10 mouse cellular contexts compared by ENCODE assay signal in the genomic region with DNA sequence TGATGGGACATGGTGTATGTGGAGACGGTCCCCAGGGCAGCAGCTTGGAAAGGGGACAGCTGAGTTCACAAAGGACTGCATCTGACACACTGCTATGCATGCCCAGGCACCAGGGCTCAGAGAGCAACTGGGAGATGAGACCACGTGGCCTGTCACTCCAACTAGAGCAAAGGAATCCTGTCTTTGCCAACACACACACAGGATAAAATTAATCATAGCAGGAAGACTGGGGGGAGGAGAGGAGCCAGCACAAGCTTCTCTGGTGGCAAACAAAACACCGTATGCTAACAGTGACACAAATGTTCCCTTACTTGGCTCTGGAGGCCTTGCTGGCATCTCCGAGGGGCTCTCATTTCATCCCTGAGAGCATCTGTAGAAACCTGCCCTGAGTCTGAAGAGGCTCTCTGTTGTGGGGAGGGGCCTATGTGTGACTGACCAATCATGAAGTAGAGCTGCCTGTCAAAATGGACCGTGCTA.
DNase-seq lines count a peak whose midpoint lies in the region; ATAC-seq lines count a peak whose summit lies in the region.
"Had no signal": no experiment of that assay in that cellular context is flagged by ENCODE, and none has a peak within 500 bp of the region (broad histone marks: within the 10 kb centered on the region; RNA-seq: fewer than 3 reads in every experiment).

No protein-coding gene starts in this region.

- no peak overlapping the region for H3K4me3 ChIP-seq in forebrain, embryonic 14.5 days (ENCODE audit: low read depth, low read length)
- H3K4me3 ChIP-seq in forebrain, embryonic 10.5 days, result no peak overlapping the region
- H3K4me3 ChIP-seq: limb, embryonic 12.5 days had no signal

- no peak overlapping the region for H3K27ac ChIP-seq in forebrain, embryonic 14.5 days (ENCODE audit: low read depth, low read length)
- no peak overlapping the region for H3K27ac ChIP-seq in forebrain, embryonic 10.5 days
- H3K27ac ChIP-seq: limb, embryonic 12.5 days had no signal

- 56% methylated on average over 5 of the region's 5 CpGs for WGBS in forebrain, embryonic 14.5 days
- WGBS in forebrain, embryonic 10.5 days, result 76% methylated on average over 5 of the region's 5 CpGs

- H3K9me3 ChIP-seq in forebrain, embryonic 14.5 days (replicated peaks; ENCODE audit: control insufficient read depth, low read length), result no peaks in the 10 kb centered on the region
- no peaks in the 10 kb centered on the region for H3K9me3 ChIP-seq in forebrain, embryonic 10.5 days
- H3K9me3 ChIP-seq: limb, embryonic 12.5 days had no signal

- no peaks in the 10 kb centered on the region for H3K27me3 ChIP-seq in forebrain, embryonic 14.5 days (replicated peaks; ENCODE audit: control insufficient read depth, insufficient read depth, low read length)
- no peaks in the 10 kb centered on the region for H3K27me3 ChIP-seq in forebrain, embryonic 10.5 days (ENCODE audit: poor library complexity, severe bottlenecking)
- H3K27me3 ChIP-seq: limb, embryonic 12.5 days had no signal

- peak; percentile 44 for DNase-seq in forebrain, embryonic 14.5 days (ENCODE audit: low spot score)
- DNase-seq in forebrain, embryonic 10.5 days (ENCODE audit: extremely low spot score, low spot score), result no peak
- DNase-seq in kidney, postnatal 10 days, result peak; percentile 11
- no peak for DNase-seq in kidney, adult 18-20 months
- peak; percentile 8 for DNase-seq in cerebellum, adult 8-10 months
- peak; percentile 73 for DNase-seq in left cerebral cortex, postnatal 4 days
- no peak for DNase-seq in yolk sac, embryonic 10.5 days (ENCODE audit: low spot score)
- DNase-seq: right cerebral cortex, postnatal 25 days had no signal

- H3K36me3 ChIP-seq in forebrain, embryonic 14.5 days (ENCODE audit: control insufficient read depth, insufficient read depth, low read length), result no peaks in the 10 kb centered on the region
- no peaks in the 10 kb centered on the region for H3K36me3 ChIP-seq in forebrain, embryonic 10.5 days (replicated peaks)
- H3K36me3 ChIP-seq: limb, embryonic 12.5 days had no signal

- H3K4me2 ChIP-seq in forebrain, embryonic 14.5 days (ENCODE audit: low read length), result no peak overlapping the region
- H3K4me2 ChIP-seq: limb, embryonic 12.5 days had no signal

- no peak overlapping the region for H3K9ac ChIP-seq in forebrain, embryonic 14.5 days (ENCODE audit: low read length)
- H3K9ac ChIP-seq: limb, embryonic 12.5 days had no signal

- peak; percentile 29; the same call in 1 of the 2 replicates for ATAC-seq in forebrain, embryonic 14.5 days
- ATAC-seq in activated CD4-positive, CD25-positive, alpha-beta regulatory T cell, adult 4 months, result no peak

- no peaks in the 10 kb centered on the region for H3K4me1 ChIP-seq in forebrain, embryonic 14.5 days (ENCODE audit: control insufficient read depth, insufficient read depth, low read length)
- no peaks in the 10 kb centered on the region for H3K4me1 ChIP-seq in forebrain, embryonic 10.5 days
- H3K4me1 ChIP-seq: limb, embryonic 12.5 days had no signal

- intact Hi-C loops in left cerebral cortex, postnatal 4 days (cut with DNase I), result no loop called here

Comparison
In these comparisons a context has a peak if more than half of its experiments do, and no peak if none do; other contexts are left out.
1. DNase-seq: peak in forebrain, embryonic 14.5 days (single experiment), kidney, postnatal 10 days (single experiment), cerebellum, adult 8-10 months (single experiment) and left cerebral cortex, postnatal 4 days (single experiment); none in forebrain, embryonic 10.5 days (single experiment), kidney, adult 18-20 months (single experiment) and yolk sac, embryonic 10.5 days (single experiment).